Mouse (Mus musculus) E14TG2a.4 (cell line): ENCODE data around the gene Cd2.

Experiments
- H3K27me3 ChIP-seq: 2 replicates; pipeline ENCODE4 v1.6.1; 2014; ENCODE audit warnings: low read length, control low read depth; ENCODE audit not compliant: insufficient read depth
- H3K36me3 ChIP-seq: 2 replicates; pipeline ENCODE4 v1.6.1; 2014; ENCODE audit warnings: low read length, control low read depth; ENCODE audit not compliant: insufficient read depth
- H3K4me1 ChIP-seq: replicated peaks from 2 replicates; pipeline ENCODE4 v1.6.1; 2014; ENCODE audit warnings: low read depth, low read length, control low read depth
- H3K4me3 ChIP-seq: replicated peaks from 2 replicates; pipeline ENCODE4 v1.5.1; 2014; ENCODE audit warnings: mild to moderate bottlenecking, low read length
- H3K9me3 ChIP-seq: 2 replicates; pipeline ENCODE4 v1.6.1; 2014; ENCODE audit warnings: low read length, control low read depth
- CTCF ChIP-seq: conservative IDR thresholded peaks from 2 replicates; pipeline ENCODE4 v1.5.1; 2014; ENCODE audit warnings: low read length
- NANOG ChIP-seq: IDR thresholded peaks from 2 replicates; pipeline ENCODE4 v1.6.1; 2014; ENCODE audit warnings: borderline replicate concordance, low read length, mixed read lengths
- POU5F1 ChIP-seq: IDR thresholded peaks from 2 replicates; pipeline ENCODE4 v1.6.1; 2014; ENCODE audit warnings: low read length, borderline replicate concordance

Gene Cd2

DNA sequence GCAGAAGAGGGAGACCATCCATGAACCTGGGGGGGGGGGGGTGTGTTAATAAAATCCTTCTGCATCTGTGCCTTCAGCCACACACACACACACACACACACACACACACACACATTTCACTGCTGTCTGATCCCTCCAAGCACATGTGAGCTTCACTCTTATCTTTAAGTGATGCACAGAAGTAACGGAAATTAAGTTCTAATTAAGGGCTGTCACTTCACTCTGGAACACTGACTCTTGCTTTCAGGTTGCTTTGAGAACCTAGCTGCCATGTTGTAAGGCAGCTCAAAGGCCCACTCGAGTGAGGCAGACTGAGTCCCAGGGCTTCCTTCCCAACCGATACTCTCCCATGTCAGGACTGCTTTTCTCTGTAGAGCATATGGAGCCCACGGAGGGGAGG lies 5.9 kb downstream of the Cd2 start:
- Histone ChIP-seq H3K9me3 (no peaks in the 10 kb centered on the region), H3K4me3 (peak overlapping the region; percentile 48), H3K27me3 (no peaks in the 10 kb centered on the region), H3K36me3 (no peaks in the 10 kb centered on the region), H3K4me1 (peaks cover 55% of the 10 kb centered on the region)
- TF ChIP-seq POU5F1 = no peak
- no peak for TF ChIP-seq NANOG
- TF ChIP-seq CTCF = no peak

DNA sequence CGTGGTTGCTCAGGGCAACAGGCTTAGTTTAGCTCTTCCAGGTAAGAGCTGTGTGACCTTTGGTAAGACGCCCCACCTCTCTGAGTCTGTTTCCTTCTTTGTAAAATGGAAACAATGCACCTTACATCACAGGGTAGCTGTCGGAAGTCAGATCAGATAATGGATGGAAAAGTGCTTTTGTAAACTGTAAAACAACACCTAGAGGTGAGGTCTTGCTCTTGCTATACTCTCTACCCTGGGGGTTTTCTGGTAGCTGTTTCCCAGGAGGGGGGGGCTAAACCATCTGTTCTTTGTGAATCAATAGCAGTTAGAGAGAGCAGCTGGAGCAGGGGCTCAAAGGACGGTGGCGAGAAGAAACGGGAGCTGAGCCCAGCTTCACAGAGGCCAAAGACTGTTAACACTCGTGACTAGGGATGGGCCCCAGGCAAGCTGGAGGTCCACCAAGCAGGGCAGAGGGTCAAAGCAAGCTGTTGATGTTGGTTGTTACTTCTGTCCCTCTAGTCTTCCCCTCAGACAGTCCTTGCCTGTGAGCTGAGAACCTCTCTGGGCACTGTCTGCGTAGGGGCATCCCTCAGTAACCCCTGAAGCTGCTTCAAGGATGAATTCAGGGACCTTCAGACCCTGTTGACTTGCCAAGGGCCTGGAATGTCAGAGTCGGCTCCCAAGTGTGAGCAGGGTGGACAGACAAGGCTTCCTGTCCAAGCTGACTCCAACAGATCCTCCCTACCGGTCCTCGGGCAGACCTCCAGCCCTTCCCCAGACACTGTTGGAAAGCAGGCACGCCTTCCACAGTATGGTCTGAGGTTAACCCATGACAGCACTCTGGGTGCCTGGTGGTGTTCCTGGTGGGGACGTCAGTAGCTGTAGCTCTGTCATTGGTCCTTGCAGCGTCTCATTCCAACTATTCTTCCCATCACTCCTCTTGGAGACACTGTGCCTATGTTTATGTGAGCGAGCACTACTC lies 7.1 kb downstream of the Cd2 start:
- Histone ChIP-seq H3K4me1 (peaks cover 55% of the 10 kb centered on the region), H3K9me3 (no peaks in the 10 kb centered on the region), H3K27me3 (no peaks in the 10 kb centered on the region), H3K36me3 (no peaks in the 10 kb centered on the region), H3K4me3 (peak overlapping the region; percentile 43)
- TF ChIP-seq CTCF = no peak
- 0 out of 2 replicates have a peak, but pooled peaks have one; percentile 17 for TF ChIP-seq NANOG
- TF ChIP-seq POU5F1 = no peak

GRCm38 (mm10) chr3:101279561-101279960 lies 8.2 kb downstream of the Cd2 start:
- Histone ChIP-seq H3K27me3 (no peaks in the 10 kb centered on the region), H3K4me3 (peak overlapping the region; percentile 43), H3K36me3 (no peaks in the 10 kb centered on the region), H3K9me3 (no peaks in the 10 kb centered on the region), H3K4me1 (peaks cover 55% of the 10 kb centered on the region)
- TF ChIP-seq NANOG = no peak
- no peak for TF ChIP-seq CTCF
- no peak for TF ChIP-seq POU5F1

DNA sequence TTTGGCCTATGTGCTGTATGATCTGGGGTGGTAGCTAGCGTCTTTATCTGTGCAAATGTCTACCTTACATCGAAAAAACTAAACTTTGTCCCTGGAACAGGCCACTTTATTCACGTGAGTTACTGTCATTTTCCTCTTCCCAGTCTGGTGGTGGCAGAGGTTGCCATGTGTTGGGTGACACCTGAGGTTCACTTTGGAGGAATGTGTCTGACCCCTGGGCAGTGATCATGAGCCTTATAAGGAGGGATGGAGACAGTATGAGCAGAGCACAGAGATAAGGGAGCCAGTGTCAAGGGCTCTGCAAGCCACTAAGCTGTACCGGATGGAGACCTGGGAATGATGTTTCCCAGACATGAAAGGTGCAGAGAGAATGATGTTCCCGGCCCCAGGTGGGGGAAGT lies 9.3 kb downstream of the Cd2 start:
- Histone ChIP-seq H3K9me3 (no peaks in the 10 kb centered on the region), H3K4me3 (no peak overlapping the region), H3K27me3 (no peaks in the 10 kb centered on the region), H3K4me1 (peaks cover 49% of the 10 kb centered on the region), H3K36me3 (no peaks in the 10 kb centered on the region)
- no peak for TF ChIP-seq POU5F1
- TF ChIP-seq CTCF = no peak
- TF ChIP-seq NANOG = no peak

GRCm38 (mm10) chr3:101277830-101278229 lies 9.9 kb downstream of the Cd2 start:
- no peaks in the 10 kb centered on the region for H3K9me3 ChIP-seq
- H3K27me3 ChIP-seq = no peaks in the 10 kb centered on the region
- TF ChIP-seq CTCF (no peak), NANOG (no peak), POU5F1 (no peak)
- H3K4me3 ChIP-seq = no peak overlapping the region
- peaks cover 44% of the 10 kb centered on the region for H3K4me1 ChIP-seq
- H3K36me3 ChIP-seq = no peaks in the 10 kb centered on the region

- H3K27me3 ChIP-seq = no peaks in the 10 kb centered on the region
- TF ChIP-seq NANOG = no peak
- TF ChIP-seq CTCF = no peak
- TF ChIP-seq POU5F1 = no peak
- peaks cover 33% of the 10 kb centered on the region for H3K4me1 ChIP-seq
- H3K9me3 ChIP-seq = no peaks in the 10 kb centered on the region
- H3K4me3 ChIP-seq = no peak overlapping the region
- H3K36me3 ChIP-seq = no peaks in the 10 kb centered on the region
Measured at GRCm38 (mm10) chr3:101276501-101277320, 11.0 kb downstream of the Cd2 start.

- Histone ChIP-seq H3K4me3 (no peak overlapping the region), H3K9me3 (no peaks in the 10 kb centered on the region), H3K27me3 (no peaks in the 10 kb centered on the region), H3K4me1 (peaks cover 30% of the 10 kb centered on the region), H3K36me3 (no peaks in the 10 kb centered on the region)
- TF ChIP-seq CTCF = no peak
- TF ChIP-seq NANOG = no peak
- no peak for TF ChIP-seq POU5F1
Measured at GRCm38 (mm10) chr3:101275636-101276300, 12.0 kb downstream of the Cd2 start.

GRCm38 (mm10) chr3:101274794-101275193 lies 12.9 kb downstream of the Cd2 start:
- Histone ChIP-seq H3K4me1 (peaks cover 22% of the 10 kb centered on the region), H3K36me3 (no peaks in the 10 kb centered on the region), H3K27me3 (no peaks in the 10 kb centered on the region), H3K4me3 (no peak overlapping the region), H3K9me3 (0 out of 2 replicates have a peak, but pooled peaks cover 7% of the 10 kb centered on the region)
- TF ChIP-seq NANOG (no peak), CTCF (no peak), POU5F1 (no peak)
